Mouse (Mus musculus): Measurements from ENCODE around the gene Sh3bp1. TPM values are rescaled to one million over a fixed set of nuclear protein-coding genes. Genes with fewer than 3 reads are reported as not detected.

Gene Sh3bp1
- polyA plus RNA-seq, 1 experiment from 2014 or later, result 19.5 TPM

DNA sequence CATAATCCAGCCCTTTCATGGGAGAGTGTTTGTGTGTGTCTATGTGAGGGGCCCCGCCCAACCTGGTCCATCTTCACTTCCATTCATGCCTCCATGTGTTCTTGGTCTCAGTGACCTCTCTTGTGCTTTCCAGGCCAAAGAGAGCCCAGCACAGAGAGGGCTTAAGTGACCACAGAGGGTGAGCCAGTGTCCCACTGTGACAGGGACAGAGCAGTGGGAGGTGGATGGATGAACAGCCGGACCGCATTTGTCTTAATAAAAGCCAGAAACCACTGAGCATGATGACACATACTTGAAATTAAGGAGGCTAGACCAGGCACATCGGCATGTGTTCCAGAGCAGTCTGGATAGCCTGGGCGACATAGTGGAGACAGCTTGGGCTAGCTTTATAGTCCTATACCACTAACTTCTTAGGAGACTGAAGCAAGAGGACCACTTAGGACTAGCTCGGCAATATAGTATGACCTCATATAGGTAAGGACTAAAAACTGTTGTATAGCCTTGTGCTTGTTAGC is 30.7 kb downstream of the Sh3bp1 start:
- Histone ChIP-seq H3K4me3 (no peak overlapping the region), H3K9ac (no peak overlapping the region), H3K9me3 (no peaks in the 10 kb centered on the region), H3K27me3 (replicated peaks) (no peaks in the 10 kb centered on the region), H3K4me2 (no peak overlapping the region), H3K36me3 (peaks cover 19% of the 10 kb centered on the region), H3K27ac (replicated peaks) (no peak overlapping the region), H3K4me1 (peaks cover 46% of the 10 kb centered on the region)
- no peak for ATAC-seq (ENCODE audit: extremely low read depth, insufficient number of reproducible peaks, low FRiP score, low TSS enrichment)
- WGBS, result 83% methylated on average over 6 of the region's 6 CpGs

DNA sequence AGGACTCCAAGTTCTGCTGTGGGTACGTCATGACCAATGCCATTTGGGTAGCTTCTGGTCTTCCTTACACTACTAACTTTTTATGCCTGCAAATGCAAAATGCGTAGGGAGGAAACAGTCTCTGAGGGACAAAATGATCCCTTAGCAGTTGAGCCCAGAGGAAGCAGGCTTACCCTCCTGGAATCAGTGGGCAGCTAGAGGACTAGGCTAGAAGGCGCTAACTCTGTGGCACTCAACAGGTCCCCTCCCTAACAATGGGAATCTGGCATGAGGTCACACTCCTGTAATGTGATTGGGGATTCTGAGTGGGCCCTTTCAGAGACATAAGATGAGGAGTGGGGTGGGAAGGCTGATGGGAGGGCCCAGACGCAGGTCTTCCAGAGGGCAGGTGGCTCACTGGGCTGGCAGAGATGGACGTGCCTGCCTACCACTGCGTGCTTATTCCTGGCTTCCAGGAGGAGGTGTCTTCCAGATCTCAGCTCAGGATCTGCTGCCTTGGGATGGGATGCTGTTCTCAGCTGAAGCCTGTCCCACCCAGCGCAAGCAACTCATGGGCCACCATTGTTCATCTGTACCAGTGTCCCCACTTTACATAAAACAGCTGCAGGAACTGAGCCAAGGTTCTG is 31.3 kb downstream of the Sh3bp1 start:
- no peak for ATAC-seq (ENCODE audit: extremely low read depth, insufficient number of reproducible peaks, low FRiP score, low TSS enrichment)
- H3K4me2 ChIP-seq, result no peak overlapping the region
- H3K27ac ChIP-seq (replicated peaks), result peak overlapping the region; percentile 25; the same call in 1 of the 2 replicates
- no peak overlapping the region for H3K4me3 ChIP-seq
- no peak overlapping the region for H3K9ac ChIP-seq
- H3K9me3 ChIP-seq, result no peaks in the 10 kb centered on the region
- peaks cover 19% of the 10 kb centered on the region for H3K36me3 ChIP-seq
- WGBS, result 77% methylated on average over 7 of the region's 7 CpGs
- H3K4me1 ChIP-seq, result peaks cover 45% of the 10 kb centered on the region
- no peaks in the 10 kb centered on the region for H3K27me3 ChIP-seq (replicated peaks)

DNA sequence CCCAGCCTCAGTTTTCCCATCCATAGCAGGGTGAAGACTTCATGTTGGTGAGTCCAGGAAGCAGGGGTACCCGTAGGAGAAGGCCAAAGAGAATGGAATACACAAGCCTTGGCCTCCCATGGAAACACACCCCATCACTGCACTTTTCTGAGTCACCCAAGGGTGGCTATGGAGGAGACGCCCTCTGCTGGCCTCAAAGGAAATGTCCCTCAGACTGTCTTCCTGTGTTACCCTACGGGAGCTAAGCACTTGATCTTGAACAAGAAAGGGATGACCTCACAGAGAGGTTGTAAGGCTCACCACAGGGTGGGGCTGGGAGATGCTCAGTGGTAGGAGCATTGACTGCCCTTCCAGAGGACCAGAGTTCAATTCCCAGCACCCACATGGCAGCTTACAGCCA is 32.0 kb downstream of the Sh3bp1 start:
- peaks cover 45% of the 10 kb centered on the region for H3K4me1 ChIP-seq
- H3K4me2 ChIP-seq, result no peak overlapping the region
- no peak overlapping the region for H3K4me3 ChIP-seq
- no peaks in the 10 kb centered on the region for H3K27me3 ChIP-seq (replicated peaks)
- H3K9ac ChIP-seq, result no peak overlapping the region
- H3K27ac ChIP-seq (replicated peaks), result peak overlapping the region; percentile 25; the same call in 1 of the 2 replicates
- ATAC-seq (ENCODE audit: extremely low read depth, insufficient number of reproducible peaks, low FRiP score, low TSS enrichment), result no peak
- 15% methylated on average over 3 of the region's 3 CpGs for WGBS
- peaks cover 22% of the 10 kb centered on the region for H3K36me3 ChIP-seq
- H3K9me3 ChIP-seq, result no peaks in the 10 kb centered on the region

DNA sequence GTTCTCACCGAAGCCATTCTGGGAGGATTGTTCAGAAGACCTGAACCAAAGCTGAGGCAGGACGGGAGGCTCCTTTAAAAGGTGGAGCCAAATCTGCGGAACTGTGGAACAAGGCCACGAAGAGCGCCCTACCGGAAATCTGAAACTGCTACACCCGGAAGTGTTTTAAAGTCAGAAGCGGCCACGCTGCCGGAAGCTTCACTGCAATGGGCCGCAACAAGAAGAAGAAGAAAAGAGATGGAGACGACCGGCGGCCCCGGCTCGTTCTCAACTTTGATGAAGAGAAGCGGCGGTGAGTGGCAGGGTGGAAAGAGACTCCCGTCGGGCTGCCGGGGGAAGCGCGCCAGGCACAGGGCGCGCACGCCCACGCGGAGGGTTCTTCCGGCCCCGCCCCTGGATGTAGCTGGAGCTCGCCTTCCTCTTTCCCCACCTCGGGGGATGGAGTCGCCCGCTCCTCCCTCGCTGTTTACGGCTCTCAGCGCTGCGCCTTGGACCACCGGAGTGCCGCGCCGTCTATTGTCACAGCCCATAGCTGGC is 35.3 kb downstream of the Sh3bp1 start, which contains the start of gene Nol12:
Gene Nol12 (plus strand): TSS at position 150 of the 537 bp plus-strand sequence.
- peak within 1 kb of the TSS; percentile 87 for H3K9ac ChIP-seq
- H3K4me3 ChIP-seq, result peak within 1 kb of the TSS; percentile 69
- H3K27me3 ChIP-seq (replicated peaks), result no peaks in the 10 kb centered on the region
- peaks cover 27% of the 10 kb centered on the region for H3K4me1 ChIP-seq
- peaks cover 43% of the 10 kb centered on the region for H3K36me3 ChIP-seq
- H3K4me2 ChIP-seq, result peak within 1 kb of the TSS; percentile 83
- H3K27ac ChIP-seq (replicated peaks), result peak within 1 kb of the TSS; percentile 79
- no peaks in the 10 kb centered on the region for H3K9me3 ChIP-seq
- WGBS, result under 1% methylated on average over 42 of the region's 42 CpGs
- peak; percentile 74; the same call in 1 of the 2 replicates for ATAC-seq (ENCODE audit: extremely low read depth, insufficient number of reproducible peaks, low FRiP score, low TSS enrichment)

DNA sequence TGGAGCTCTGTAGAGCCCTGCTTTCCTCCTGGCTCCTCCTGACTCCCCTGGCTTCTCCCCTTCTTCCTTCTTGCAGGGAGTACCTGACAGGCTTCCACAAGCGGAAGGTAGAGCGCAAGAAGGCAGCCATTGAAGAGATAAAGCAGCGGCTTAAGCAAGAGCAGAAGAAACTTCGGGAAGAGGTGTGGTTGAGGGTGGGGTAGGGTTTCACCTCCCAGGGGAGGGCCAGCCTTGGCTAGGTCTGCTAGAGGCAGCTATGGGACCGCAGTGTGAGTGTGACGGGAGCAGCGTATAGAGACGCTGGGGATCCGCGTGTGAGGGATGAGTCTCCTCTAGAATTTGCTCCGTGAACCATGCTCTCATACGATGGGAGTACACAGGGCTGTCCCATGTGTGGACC is 36.8 kb downstream of the Sh3bp1 start:
- peaks cover 51% of the 10 kb centered on the region for H3K36me3 ChIP-seq
- H3K4me1 ChIP-seq, result peaks cover 20% of the 10 kb centered on the region
- 76% methylated on average over 12 of the region's 12 CpGs for WGBS
- peak overlapping the region; percentile 5; the same call in 1 of the 2 replicates for H3K4me3 ChIP-seq
- H3K27me3 ChIP-seq (replicated peaks), result no peaks in the 10 kb centered on the region
- no peak overlapping the region for H3K9ac ChIP-seq
- no peak overlapping the region for H3K27ac ChIP-seq (replicated peaks)
- H3K9me3 ChIP-seq, result no peaks in the 10 kb centered on the region
- no peak for ATAC-seq (ENCODE audit: extremely low read depth, insufficient number of reproducible peaks, low FRiP score, low TSS enrichment)
- H3K4me2 ChIP-seq, result peak overlapping the region; percentile 83

DNA sequence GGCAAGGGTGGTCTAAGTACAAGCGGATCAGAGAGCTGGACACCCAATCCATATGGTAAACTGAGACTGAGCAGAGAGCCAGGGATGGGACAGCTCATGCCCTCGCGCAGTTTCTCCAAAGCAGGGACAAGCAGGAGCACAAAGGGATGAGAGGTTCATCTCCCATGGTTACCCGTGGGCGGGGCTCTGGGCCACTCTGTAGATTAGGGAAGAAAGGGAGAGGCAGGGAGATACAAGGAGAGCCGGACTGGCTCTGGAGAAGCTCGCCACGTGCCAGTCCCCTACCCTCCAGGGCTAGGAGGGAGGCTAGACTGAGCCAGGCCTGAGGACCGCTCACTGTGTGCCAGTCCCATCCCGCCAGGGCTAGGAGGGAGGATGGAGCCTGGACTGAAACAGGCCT is 37.7 kb downstream of the Sh3bp1 start:
- WGBS, result 87% methylated on average over 10 of the region's 10 CpGs
- ATAC-seq (ENCODE audit: extremely low read depth, insufficient number of reproducible peaks, low FRiP score, low TSS enrichment), result no peak
- no peak overlapping the region for H3K9ac ChIP-seq

DNA sequence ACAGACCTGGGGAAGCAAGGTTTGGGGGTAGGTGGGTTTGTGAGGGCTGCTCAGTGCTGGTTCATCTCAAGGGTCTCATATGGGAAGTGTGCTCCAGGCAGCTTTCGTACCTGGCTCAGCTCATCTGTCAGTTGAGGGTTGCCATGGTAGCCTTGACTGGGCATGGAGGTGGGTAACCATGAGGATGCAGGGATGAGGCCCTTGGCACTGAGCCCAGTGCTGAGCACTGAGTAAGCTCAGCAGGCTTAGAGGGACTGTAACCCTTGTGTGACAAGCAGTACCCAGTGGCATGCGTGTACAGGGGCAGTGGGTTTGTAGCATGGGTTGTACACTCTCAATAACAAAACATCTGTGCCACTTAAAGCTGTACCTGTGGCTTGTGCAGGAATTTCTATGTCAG is 38.4 kb downstream of the Sh3bp1 start:
- no peaks in the 10 kb centered on the region for H3K27me3 ChIP-seq (replicated peaks)
- peaks cover 57% of the 10 kb centered on the region for H3K36me3 ChIP-seq
- no peak overlapping the region for H3K27ac ChIP-seq (replicated peaks)
- 82% methylated on average over 2 of the region's 2 CpGs for WGBS
- H3K4me3 ChIP-seq, result no peak overlapping the region
- no peak overlapping the region for H3K4me2 ChIP-seq
- H3K9ac ChIP-seq, result no peak overlapping the region
- peaks cover 25% of the 10 kb centered on the region for H3K4me1 ChIP-seq
- ATAC-seq (ENCODE audit: extremely low read depth, insufficient number of reproducible peaks, low FRiP score, low TSS enrichment), result no peak
- no peaks in the 10 kb centered on the region for H3K9me3 ChIP-seq

More for the DNA sequence above, 37.7 kb downstream of the Sh3bp1 start:
- Histone ChIP-seq H3K36me3 (peaks cover 57% of the 10 kb centered on the region), H3K4me3 (no peak overlapping the region), H3K4me1 (peaks cover 20% of the 10 kb centered on the region), H3K27me3 (replicated peaks) (no peaks in the 10 kb centered on the region), H3K4me2 (no peak overlapping the region), H3K9me3 (no peaks in the 10 kb centered on the region), H3K27ac (replicated peaks) (no peak overlapping the region)

DNA sequence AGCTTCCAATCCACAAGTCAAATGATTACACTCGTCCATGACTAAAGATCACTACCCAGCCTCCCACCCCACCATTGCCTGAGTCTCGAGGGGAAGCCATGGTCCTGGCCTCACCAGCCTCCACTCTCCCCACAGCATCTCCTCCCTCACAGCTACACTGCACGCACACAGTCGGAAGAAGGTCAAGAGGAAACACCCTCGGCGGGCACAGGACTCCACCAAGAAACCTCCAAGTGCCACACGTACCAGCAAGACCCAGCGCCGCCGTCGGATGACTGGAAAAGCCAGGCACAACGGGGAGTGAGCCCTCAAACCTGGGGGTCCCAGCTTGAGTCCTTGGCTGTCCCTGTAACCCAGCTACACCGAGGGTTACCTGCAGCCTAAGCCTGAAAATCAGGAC is 40.8 kb downstream of the Sh3bp1 start:
- H3K4me1 ChIP-seq, result peaks cover 23% of the 10 kb centered on the region
- H3K27ac ChIP-seq (replicated peaks), result no peak overlapping the region

DNA sequence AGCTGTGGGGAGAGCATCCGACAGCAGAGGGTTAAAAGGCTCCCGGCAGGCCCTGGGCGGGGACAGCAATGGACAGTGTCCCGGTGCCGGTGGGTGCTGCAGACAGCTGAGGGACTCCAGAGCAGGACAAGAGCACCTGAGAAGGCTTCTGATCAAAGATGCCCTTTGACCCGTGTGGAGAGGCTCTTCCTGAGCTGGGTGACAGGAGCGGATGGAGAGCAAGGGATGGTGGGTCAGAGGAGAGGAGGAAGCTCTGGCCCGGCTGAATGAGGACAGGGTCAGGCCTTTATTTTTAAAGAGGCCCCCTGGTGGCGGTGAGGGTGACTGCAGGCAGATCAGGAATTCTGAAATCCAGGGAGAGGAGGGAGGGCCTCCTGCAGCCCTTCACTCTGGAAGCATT is 43.1 kb downstream of the Sh3bp1 start:
- H3K27me3 ChIP-seq (replicated peaks), result peaks cover 21% of the 10 kb centered on the region
- H3K9me3 ChIP-seq, result peaks cover 2% of the 10 kb centered on the region; the same call in 1 of the 2 replicates
- peak overlapping the region; percentile 51 for H3K4me3 ChIP-seq
- H3K27ac ChIP-seq (replicated peaks), result no peak overlapping the region; the same call in 1 of the 2 replicates
- peaks cover 13% of the 10 kb centered on the region for H3K4me1 ChIP-seq
- 0% methylated on average over 9 of the region's 9 CpGs for WGBS
- H3K4me2 ChIP-seq, result peak overlapping the region; percentile 73
- H3K36me3 ChIP-seq, result peaks cover 43% of the 10 kb centered on the region
- no peak for ATAC-seq (ENCODE audit: extremely low read depth, insufficient number of reproducible peaks, low FRiP score, low TSS enrichment)
- peak overlapping the region; percentile 81 for H3K9ac ChIP-seq

More for the DNA sequence above, 40.8 kb downstream of the Sh3bp1 start:
- WGBS, result 87% methylated on average over 13 of the region's 13 CpGs
- ATAC-seq (ENCODE audit: extremely low read depth, insufficient number of reproducible peaks, low FRiP score, low TSS enrichment), result no peak
- Histone ChIP-seq H3K9me3 (peaks cover 2% of the 10 kb centered on the region; the same call in 1 of the 2 replicates), H3K27me3 (replicated peaks) (no peaks in the 10 kb centered on the region), H3K9ac (no peak overlapping the region), H3K36me3 (peaks cover 57% of the 10 kb centered on the region), H3K4me2 (no peak overlapping the region), H3K4me3 (no peak overlapping the region)

DNA sequence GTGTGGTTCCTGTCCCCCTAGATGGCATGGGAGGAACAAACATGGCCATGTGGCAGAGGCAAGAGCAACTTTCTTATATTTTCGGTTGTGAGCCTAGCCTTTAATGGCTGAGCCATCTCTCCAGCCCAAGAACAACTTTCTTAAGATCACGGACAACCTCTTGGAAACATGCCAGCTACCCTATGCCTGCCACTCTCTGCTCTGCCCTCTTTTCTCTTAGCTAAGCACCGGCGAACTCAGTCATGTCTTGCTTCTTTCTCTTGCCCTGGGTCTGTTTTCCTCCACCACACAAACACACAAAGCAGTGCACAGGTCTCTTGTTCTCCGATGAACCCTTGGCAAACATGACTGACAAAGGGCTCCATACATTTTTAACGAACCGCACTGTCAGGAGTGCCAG is 46.7 kb downstream of the Sh3bp1 start:
- Histone ChIP-seq H3K9me3 (peaks cover 2% of the 10 kb centered on the region; the same call in 1 of the 2 replicates), H3K36me3 (peaks cover 7% of the 10 kb centered on the region), H3K4me1 (peaks cover 24% of the 10 kb centered on the region), H3K27me3 (replicated peaks) (peaks cover 32% of the 10 kb centered on the region), H3K4me3 (no peak overlapping the region), H3K27ac (replicated peaks) (no peak overlapping the region), H3K4me2 (no peak overlapping the region), H3K9ac (no peak overlapping the region)
- WGBS, result 70% methylated on average over 7 of the region's 7 CpGs
- no peak for ATAC-seq (ENCODE audit: extremely low read depth, insufficient number of reproducible peaks, low FRiP score, low TSS enrichment)

DNA sequence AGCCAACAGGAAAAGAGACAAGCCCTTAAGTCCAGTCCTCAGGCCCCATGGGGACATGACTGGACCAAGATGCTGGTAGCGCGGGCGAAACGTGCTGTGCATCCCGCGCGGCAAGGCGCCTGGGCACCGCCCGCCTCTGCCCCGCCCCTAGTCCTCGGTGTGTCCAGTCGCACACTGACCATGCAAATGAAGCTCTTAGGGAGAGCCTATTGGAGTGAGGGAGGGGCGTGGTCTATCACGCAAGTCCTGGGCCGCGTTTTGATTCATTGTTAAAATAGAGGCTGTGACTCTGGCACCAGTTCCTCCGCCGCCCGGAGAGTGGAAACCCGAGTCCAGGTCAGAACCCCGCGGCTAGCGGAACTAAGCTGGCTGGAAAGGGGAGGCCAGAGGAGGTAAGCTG is 48.1 kb downstream of the Sh3bp1 start, which contains the start of gene Triobp:
Gene Triobp (plus strand): TSS at position 68 of the 400 bp plus-strand sequence.
- under 1% methylated on average over 24 of the region's 24 CpGs for WGBS
- ATAC-seq (ENCODE audit: extremely low read depth, insufficient number of reproducible peaks, low FRiP score, low TSS enrichment), result peak; percentile 92
- Histone ChIP-seq H3K9me3 (peaks cover 2% of the 10 kb centered on the region; the same call in 1 of the 2 replicates), H3K9ac (peak within 1 kb of the TSS; percentile 79), H3K27me3 (replicated peaks) (peaks cover 32% of the 10 kb centered on the region), H3K4me3 (peak within 1 kb of the TSS; percentile 57), H3K4me1 (peaks cover 20% of the 10 kb centered on the region), H3K36me3 (no peaks in the 10 kb centered on the region), H3K27ac (replicated peaks) (no peak within 1 kb of the TSS), H3K4me2 (peak within 1 kb of the TSS; percentile 81)
